Mouse (Mus musculus): Measurements from ENCODE around the gene Crabp1. TPM values are rescaled to one million over a fixed set of nuclear protein-coding genes. Genes with fewer than 3 reads are reported as not detected.

The Crabp1 gene
- polyA plus RNA-seq, 1 experiment from 2014 or later = 615 TPM

GRCm38 (mm10) chr9:54745740-54746370 is 18.7 kb upstream of the Crabp1 start:
- Histone ChIP-seq H3K27ac (peak overlapping the region; percentile 50), H3K4me3 (no peak overlapping the region), H3K36me3 (no peaks in the 10 kb centered on the region), H3K27me3 (ENCODE audit: low read depth, poor library complexity, severe bottlenecking) (no peaks in the 10 kb centered on the region), H3K4me1 (peaks cover 31% of the 10 kb centered on the region), H3K9me3 (replicated peaks) (no peaks in the 10 kb centered on the region)
- 48% methylated on average over 13 of the region's 13 CpGs for WGBS
- DNase-seq (ENCODE audit: low spot score) = no peak

GRCm38 (mm10) chr9:54750215-54750981 is 14.2 kb upstream of the Crabp1 start:
- H3K36me3 ChIP-seq = no peaks in the 10 kb centered on the region
- peaks cover 21% of the 10 kb centered on the region for H3K4me1 ChIP-seq
- H3K27me3 ChIP-seq (ENCODE audit: low read depth, poor library complexity, severe bottlenecking) = peaks cover 33% of the 10 kb centered on the region
- 89% methylated on average over 7 of the region's 7 CpGs for WGBS
- no peak for DNase-seq (ENCODE audit: low spot score)
- H3K9me3 ChIP-seq (replicated peaks) = no peaks in the 10 kb centered on the region
- H3K4me3 ChIP-seq = no peak overlapping the region
- no peak overlapping the region for H3K27ac ChIP-seq

GRCm38 (mm10) chr9:54751684-54752083 is 12.9 kb upstream of the Crabp1 start:
- H3K36me3 ChIP-seq = no peaks in the 10 kb centered on the region
- 70% methylated on average over 2 of the region's 2 CpGs for WGBS
- no peak for DNase-seq (ENCODE audit: low spot score)
- no peaks in the 10 kb centered on the region for H3K9me3 ChIP-seq (replicated peaks)
- no peak overlapping the region for H3K27ac ChIP-seq
- H3K4me1 ChIP-seq = peaks cover 11% of the 10 kb centered on the region
- H3K27me3 ChIP-seq (ENCODE audit: low read depth, poor library complexity, severe bottlenecking) = peaks cover 36% of the 10 kb centered on the region
- no peak overlapping the region for H3K4me3 ChIP-seq

- DNase-seq (ENCODE audit: low spot score) = no peak
- Histone ChIP-seq H3K36me3 (no peaks in the 10 kb centered on the region), H3K27me3 (ENCODE audit: low read depth, poor library complexity, severe bottlenecking) (peaks cover 36% of the 10 kb centered on the region), H3K9me3 (replicated peaks) (no peaks in the 10 kb centered on the region), H3K4me3 (no peak overlapping the region), H3K4me1 (peaks cover 11% of the 10 kb centered on the region), H3K27ac (0 out of 2 replicates have a peak overlapping the region, but pooled peaks have one; percentile 34)
- WGBS = 13% methylated on average over 21 of the region's 21 CpGs
Measured at GRCm38 (mm10) chr9:54752201-54752943, 12.2 kb upstream of the Crabp1 start.

GRCm38 (mm10) chr9:54752944-54753295 is 11.6 kb upstream of the Crabp1 start:
- H3K27ac ChIP-seq = no peak overlapping the region
- H3K36me3 ChIP-seq = no peaks in the 10 kb centered on the region
- no peaks in the 10 kb centered on the region for H3K9me3 ChIP-seq (replicated peaks)
- 27% methylated on average over 11 of the region's 11 CpGs for WGBS
- H3K4me1 ChIP-seq = peaks cover 11% of the 10 kb centered on the region
- H3K4me3 ChIP-seq = no peak overlapping the region
- no peak for DNase-seq (ENCODE audit: low spot score)
- peaks cover 36% of the 10 kb centered on the region for H3K27me3 ChIP-seq (ENCODE audit: low read depth, poor library complexity, severe bottlenecking)

- no peaks in the 10 kb centered on the region for H3K9me3 ChIP-seq (replicated peaks)
- no peak for DNase-seq (ENCODE audit: low spot score)
- H3K36me3 ChIP-seq = no peaks in the 10 kb centered on the region
- peak overlapping the region; percentile 72 for H3K27ac ChIP-seq
- peaks cover 32% of the 10 kb centered on the region for H3K27me3 ChIP-seq (ENCODE audit: low read depth, poor library complexity, severe bottlenecking)
- H3K4me3 ChIP-seq = no peak overlapping the region
- peaks cover 19% of the 10 kb centered on the region for H3K4me1 ChIP-seq
- 50% methylated on average over 6 of the region's 6 CpGs for WGBS
Measured at GRCm38 (mm10) chr9:54759592-54759991, 5.0 kb upstream of the Crabp1 start.

GRCm38 (mm10) chr9:54764091-54764490 is 457 bp upstream of the Crabp1 start:
- Histone ChIP-seq H3K4me3 (peak overlapping the region; percentile 57), H3K36me3 (peaks cover 10% of the 10 kb centered on the region), H3K27me3 (ENCODE audit: low read depth, poor library complexity, severe bottlenecking) (peaks cover 43% of the 10 kb centered on the region), H3K4me1 (peaks cover 55% of the 10 kb centered on the region), H3K9me3 (replicated peaks) (no peaks in the 10 kb centered on the region), H3K27ac (peak overlapping the region; percentile 80)
- 19% methylated on average over 12 of the region's 12 CpGs for WGBS
- DNase-seq (ENCODE audit: low spot score) = peak; percentile 53

GRCm38 (mm10) chr9:54765336-54766085 is 963 bp downstream of the Crabp1 start:
- Histone ChIP-seq H3K27me3 (ENCODE audit: low read depth, poor library complexity, severe bottlenecking) (peaks cover 43% of the 10 kb centered on the region), H3K27ac (peak overlapping the region; percentile 80), H3K4me1 (peaks cover 59% of the 10 kb centered on the region), H3K36me3 (peaks cover 10% of the 10 kb centered on the region), H3K4me3 (peak overlapping the region; percentile 57), H3K9me3 (replicated peaks) (no peaks in the 10 kb centered on the region)
- under 1% methylated on average over 41 of the region's 41 CpGs for WGBS
- DNase-seq (ENCODE audit: low spot score) = peak; percentile 64

GRCm38 (mm10) chr9:54770140-54770780 is 5.7 kb downstream of the Crabp1 start:
- H3K27ac ChIP-seq = peak overlapping the region; percentile 74; the same call in 1 of the 2 replicates
- WGBS = 46% methylated on average over 11 of the region's 11 CpGs
- no peak overlapping the region for H3K4me3 ChIP-seq
- H3K9me3 ChIP-seq (replicated peaks) = no peaks in the 10 kb centered on the region
- DNase-seq (ENCODE audit: low spot score) = no peak
- peaks cover 8% of the 10 kb centered on the region for H3K27me3 ChIP-seq (ENCODE audit: low read depth, poor library complexity, severe bottlenecking)
- peaks cover 50% of the 10 kb centered on the region for H3K36me3 ChIP-seq
- H3K4me1 ChIP-seq = peaks cover 49% of the 10 kb centered on the region

- Histone ChIP-seq H3K27me3 (ENCODE audit: low read depth, poor library complexity, severe bottlenecking) (no peaks in the 10 kb centered on the region), H3K27ac (no peak overlapping the region), H3K4me1 (peaks cover 7% of the 10 kb centered on the region), H3K36me3 (peaks cover 49% of the 10 kb centered on the region), H3K9me3 (replicated peaks) (no peaks in the 10 kb centered on the region), H3K4me3 (no peak overlapping the region)
- 92% methylated on average over 13 of the region's 13 CpGs for WGBS
- DNase-seq (ENCODE audit: low spot score) = no peak
Measured at GRCm38 (mm10) chr9:54776451-54776982, 12.0 kb downstream of the Crabp1 start.

- H3K27ac ChIP-seq = no peak overlapping the region
- no peak for DNase-seq (ENCODE audit: low spot score)
- 86% methylated on average over 8 of the region's 8 CpGs for WGBS
Measured at GRCm38 (mm10) chr9:54779280-54779679, 14.7 kb downstream of the Crabp1 start.

GRCm38 (mm10) chr9:54782504-54782903 is 18.0 kb downstream of the Crabp1 start:
- no peaks in the 10 kb centered on the region for H3K36me3 ChIP-seq
- peaks cover 54% of the 10 kb centered on the region for H3K4me1 ChIP-seq
- 51% methylated on average over 15 of the region's 15 CpGs for WGBS
- no peaks in the 10 kb centered on the region for H3K27me3 ChIP-seq (ENCODE audit: low read depth, poor library complexity, severe bottlenecking)
- H3K9me3 ChIP-seq (replicated peaks) = no peaks in the 10 kb centered on the region
- DNase-seq (ENCODE audit: low spot score) = peak; percentile 58
- H3K4me3 ChIP-seq = no peak overlapping the region
- peak overlapping the region; percentile 78 for H3K27ac ChIP-seq

More at GRCm38 (mm10) chr9:54779280-54779679, 14.7 kb downstream of the Crabp1 start:
- H3K4me1 ChIP-seq = peaks cover 30% of the 10 kb centered on the region
- H3K27me3 ChIP-seq (ENCODE audit: low read depth, poor library complexity, severe bottlenecking) = no peaks in the 10 kb centered on the region
- no peaks in the 10 kb centered on the region for H3K9me3 ChIP-seq (replicated peaks)
- H3K36me3 ChIP-seq = peaks cover 23% of the 10 kb centered on the region
- no peak overlapping the region for H3K4me3 ChIP-seq
